Mouse (Mus musculus) MEL (cell line): ENCODE data around the gene Ccser1. TPM values are rescaled to one million over a fixed set of nuclear protein-coding genes. Genes with fewer than 3 reads are reported as not detected.

Experiments
- DNase-seq: peaks from one replicate; pipeline ENCODE4 v3.0.0; 2011; ENCODE audit warnings: low read depth, low spot score
- H3K27ac ChIP-seq: 2 replicates; pipeline ENCODE4 v1.5.1; 2012; ENCODE audit warnings: low read depth, mild to moderate bottlenecking, control low read depth, low read length, moderate library complexity; ENCODE audit not compliant: control insufficient read depth
- H3K27me3 ChIP-seq, 2 experiments: fragments of 150-350 bp in 1 of 2; sonication (generic) in 1 of 2; 2 replicates each; pipeline ENCODE4 v1.6.1; 2012; ENCODE audit warnings: low read length in 2 of 2, mild to moderate bottlenecking in 2 of 2, improper control_type of control experiment in 1 of 2, moderate library complexity in 1 of 2; ENCODE audit not compliant: insufficient read depth in 2 of 2, control insufficient read depth in 1 of 2
- H3K36me3 ChIP-seq, 2 experiments: 2 replicates each; pipeline ENCODE4 v1.6.1; 2012 to 2014; ENCODE audit warnings: low read length in 2 of 2, improper control_type of control experiment in 1 of 2, inconsistent platforms in 1 of 2, mild to moderate bottlenecking in 1 of 2; ENCODE audit not compliant: insufficient read depth in 2 of 2, control insufficient read depth in 1 of 2
- H3K4me1 ChIP-seq, 2 experiments: fragments of 150-350 bp in 1 of 2; sonication (generic) in 1 of 2; 2 replicates each; pipeline ENCODE4 v1.6.1; 2012; ENCODE audit warnings: low read length in 2 of 2, improper control_type of control experiment in 1 of 2, mild to moderate bottlenecking in 1 of 2; ENCODE audit not compliant: insufficient read depth in 2 of 2, control insufficient read depth in 1 of 2
- H3K4me3 ChIP-seq, 2 experiments: fragments of 150-350 bp in 1 of 2; sonication (generic) in 1 of 2; 2 replicates each; pipeline ENCODE4 v1.5.1; 2012; ENCODE audit warnings: low read depth in 2 of 2, low read length in 2 of 2, mild to moderate bottlenecking in 2 of 2, moderate library complexity in 2 of 2, control low read depth in 1 of 2, improper control_type of control experiment in 1 of 2; ENCODE audit not compliant: control insufficient read depth in 1 of 2, insufficient read depth in 1 of 2
- H3K79me2 ChIP-seq: 2 replicates; pipeline ENCODE4 v1.6.1; 2012; ENCODE audit warnings: mild to moderate bottlenecking, low read length, moderate library complexity; ENCODE audit not compliant: control insufficient read depth, poor library complexity, insufficient read depth
- H3K9ac ChIP-seq: 2 replicates; pipeline ENCODE4 v1.6.1; 2012; ENCODE audit warnings: low read depth, mild to moderate bottlenecking, control low read depth, low read length, moderate library complexity; ENCODE audit not compliant: control insufficient read depth, poor library complexity, severe bottlenecking
- H3K9me3 ChIP-seq: fragments of 150-350 bp; sonication (generic); replicated peaks from 2 replicates; pipeline ENCODE4 v1.6.1; 2012; ENCODE audit warnings: mild to moderate bottlenecking, low read length, improper control_type of control experiment, moderate library complexity; ENCODE audit not compliant: insufficient read depth
- CHD2 ChIP-seq: IDR thresholded peaks from 2 replicates; pipeline ENCODE4 v1.6.1; 2011; ENCODE audit warnings: low read length, improper control_type of control experiment
- ELF1 ChIP-seq: IDR thresholded peaks from 2 replicates; pipeline ENCODE4 v1.6.1; 2014; ENCODE audit warnings: low read depth, mild to moderate bottlenecking, inconsistent platforms, low read length, improper control_type of control experiment, moderate library complexity
- GABPA ChIP-seq: IDR thresholded peaks from 2 replicates; pipeline ENCODE4 v1.6.1; 2012; ENCODE audit warnings: low read depth, mild to moderate bottlenecking, inconsistent platforms, low read length, improper control_type of control experiment, moderate library complexity
- HCFC1 ChIP-seq: IDR thresholded peaks from 2 replicates; pipeline ENCODE4 v1.6.1; 2012; ENCODE audit warnings: low read depth, mild to moderate bottlenecking, inconsistent platforms, low read length, improper control_type of control experiment, moderate library complexity
- KAT2A ChIP-seq: conservative IDR thresholded peaks from 2 replicates; pipeline ENCODE4 v1.6.1; 2012; ENCODE audit warnings: low read depth, low read length, improper control_type of control experiment, inconsistent platforms
- MYB ChIP-seq: IDR thresholded peaks from 2 replicates; pipeline ENCODE4 v1.6.1; 2011; ENCODE audit warnings: mild to moderate bottlenecking, low read depth, low read length, improper control_type of control experiment
- POLR2AphosphoS2 ChIP-seq: IDR thresholded peaks from 2 replicates; pipeline ENCODE4 v1.6.1; 2011; ENCODE audit warnings: low read length, improper control_type of control experiment
- RCOR1 ChIP-seq: IDR thresholded peaks from 2 replicates; pipeline ENCODE4 v1.6.1; 2012; ENCODE audit warnings: low read depth, mild to moderate bottlenecking, inconsistent platforms, low read length, improper control_type of control experiment
- TAL1 ChIP-seq: IDR thresholded peaks from 2 replicates; pipeline ENCODE4 v1.6.1; 2012; ENCODE audit warnings: mild to moderate bottlenecking, inconsistent platforms, low read length, moderate library complexity, mixed read lengths
- UBTF ChIP-seq: IDR thresholded peaks from 2 replicates; pipeline ENCODE4 v1.6.1; 2012; ENCODE audit warnings: low read depth, mild to moderate bottlenecking, inconsistent platforms, low read length, improper control_type of control experiment, moderate library complexity, borderline replicate concordance; ENCODE audit not compliant: insufficient read depth
- USF2 ChIP-seq, 2 experiments: IDR thresholded peaks; 2 replicates each; pipeline ENCODE4 v1.6.1; 2011 to 2012; ENCODE audit warnings: improper control_type of control experiment in 2 of 2, low read length in 2 of 2, borderline replicate concordance in 1 of 2, inconsistent platforms in 1 of 2, low read depth in 1 of 2, mild to moderate bottlenecking in 1 of 2; ENCODE audit not compliant: insufficient read depth in 1 of 2
- polyA plus RNA-seq, 2 experiments: library from polyadenylated mRNA; stranded (reverse) in 1 of 2; unstranded in 1 of 2; fragments of >175 nt in 1 of 2; fragments of >200 nt in 1 of 2; gene quantifications; 2 replicates each; pipeline versions ENCODE4 v1.2.1 to v1.2.4; 2012; ENCODE audit warnings: low replicate concordance in 2 of 2, low read depth in 1 of 2; ENCODE audit not compliant: insufficient read length in 2 of 2, insufficient read depth in 1 of 2, missing spikeins in 1 of 2
- total RNA-seq: library from RNA; depleted of rRNA; stranded (reverse); fragments of 300-350 nt; gene quantifications from 2 replicates; pipeline ENCODE4 v1.2.3, GENCODE M21; 2012

Gene Ccser1
- total and polyA plus RNA-seq, 3 experiments = not detected

- TF ChIP-seq TAL1 (no peak), ELF1 (no peak), KAT2A (no peak), UBTF (no peak), CHD2 (no peak), MYB (no peak), GABPA (no peak), RCOR1 (no peak), POLR2AphosphoS2 (no peak), HCFC1 (no peak)
- Histone ChIP-seq H3K4me3 (no peak overlapping the region), H3K36me3 (no peaks in the 10 kb centered on the region), H3K27ac (no peak overlapping the region), H3K4me1 (no peaks in the 10 kb centered on the region), H3K27me3 (no peaks in the 10 kb centered on the region), H3K79me2 (no peaks in the 10 kb centered on the region), H3K9me3 (no peaks in the 10 kb centered on the region), H3K9ac (no peak overlapping the region)
- no peak for DNase-seq
Observed at GRCm38 (mm10) chr6:61601911-61602310, 421.8 kb downstream of the Ccser1 start.

- no peaks in the 10 kb centered on the region for H3K4me1 ChIP-seq
- no peak overlapping the region for H3K4me3 ChIP-seq
- no peak overlapping the region for H3K9ac ChIP-seq
- H3K79me2 ChIP-seq = no peaks in the 10 kb centered on the region
- no peak for TF ChIP-seq MYB
- H3K27ac ChIP-seq = no peak overlapping the region
- no peaks in the 10 kb centered on the region for H3K27me3 ChIP-seq
- no peaks in the 10 kb centered on the region for H3K36me3 ChIP-seq
- no peak for DNase-seq
- no peaks in the 10 kb centered on the region for H3K9me3 ChIP-seq
Observed at GRCm38 (mm10) chr6:61614920-61615319, 434.8 kb downstream of the Ccser1 start.

- Histone ChIP-seq H3K4me1 (no peaks in the 10 kb centered on the region), H3K79me2 (no peaks in the 10 kb centered on the region), H3K4me3 (no peak overlapping the region), H3K27ac (no peak overlapping the region), H3K27me3 (no peaks in the 10 kb centered on the region), H3K9me3 (no peaks in the 10 kb centered on the region), H3K9ac (no peak overlapping the region), H3K36me3 (no peaks in the 10 kb centered on the region)
- DNase-seq = no peak
- TF ChIP-seq USF2 (IDR thresholded peaks at IDR 0.05; ENCODE audit: borderline replicate concordance in 1 of 2, insufficient read depth in 1 of 2, low read depth in 1 of 2, low read length in 2 of 2) = no peak
Observed at GRCm38 (mm10) chr6:61621707-61622106, 441.6 kb downstream of the Ccser1 start.
